Mouse (Mus musculus): ENCODE results near the gene Cttnbp2nl. TPM values are rescaled to one million over a fixed set of nuclear protein-coding genes. Genes with fewer than 3 reads are reported as not detected.

The Cttnbp2nl gene
- polyA plus RNA-seq, 1 experiment from 2014 or later: 29.9 TPM

- Histone ChIP-seq H3K4me1 (peaks cover 11% of the 10 kb centered on the region), H3K36me3 (peaks cover 31% of the 10 kb centered on the region), H3K9me3 (replicated peaks) (no peaks in the 10 kb centered on the region), H3K27me3 (no peaks in the 10 kb centered on the region), H3K4me2 (replicated peaks) (no peak overlapping the region), H3K9ac (no peak overlapping the region), H3K4me3 (replicated peaks) (no peak overlapping the region), H3K27ac (replicated peaks) (no peak overlapping the region)
- no peak; the same call in 1 of the 2 replicates for ATAC-seq (ENCODE audit: insufficient number of reproducible peaks, low FRiP score, low TSS enrichment, low read depth)
- WGBS: 37% methylated on average over 8 of the region's 8 CpGs
These were observed 12.9 kb downstream of the Cttnbp2nl start for GRCm38 (mm10) chr3:105040002-105040401.

GRCm38 (mm10) chr3:105037240-105037770, 15.6 kb downstream of the Cttnbp2nl start:
- H3K4me1 ChIP-seq: peaks cover 11% of the 10 kb centered on the region
- H3K27me3 ChIP-seq: no peaks in the 10 kb centered on the region
- peaks cover 56% of the 10 kb centered on the region for H3K36me3 ChIP-seq
- H3K9ac ChIP-seq: no peak overlapping the region
- no peak overlapping the region for H3K4me2 ChIP-seq (replicated peaks)
- H3K27ac ChIP-seq (replicated peaks): no peak overlapping the region
- no peak overlapping the region for H3K4me3 ChIP-seq (replicated peaks)
- H3K9me3 ChIP-seq (replicated peaks): no peaks in the 10 kb centered on the region
- ATAC-seq (ENCODE audit: insufficient number of reproducible peaks, low FRiP score, low TSS enrichment, low read depth): no peak
- WGBS: 82% methylated on average over 6 of the region's 6 CpGs

GRCm38 (mm10) chr3:105036281-105036847, 16.6 kb downstream of the Cttnbp2nl start:
- no peak for ATAC-seq (ENCODE audit: insufficient number of reproducible peaks, low FRiP score, low TSS enrichment, low read depth)
- no peak overlapping the region for H3K4me3 ChIP-seq (replicated peaks)
- H3K9me3 ChIP-seq (replicated peaks): no peaks in the 10 kb centered on the region
- WGBS: 73% methylated on average over 10 of the region's 10 CpGs
- no peak overlapping the region for H3K4me2 ChIP-seq (replicated peaks)
- H3K36me3 ChIP-seq: peaks cover 65% of the 10 kb centered on the region
- no peak overlapping the region for H3K27ac ChIP-seq (replicated peaks)
- H3K9ac ChIP-seq: no peak overlapping the region
- H3K27me3 ChIP-seq: no peaks in the 10 kb centered on the region
- H3K4me1 ChIP-seq: peaks cover 11% of the 10 kb centered on the region

- H3K36me3 ChIP-seq: peaks cover 6% of the 10 kb centered on the region; the same call in 1 of the 2 replicates
- ATAC-seq (ENCODE audit: insufficient number of reproducible peaks, low FRiP score, low TSS enrichment, low read depth): no peak
- no peak overlapping the region for H3K4me2 ChIP-seq (replicated peaks)
- no peak overlapping the region for H3K9ac ChIP-seq
- H3K27ac ChIP-seq (replicated peaks): 0 out of 2 replicates have a peak overlapping the region, but pooled peaks have one; percentile 8
- no peaks in the 10 kb centered on the region for H3K4me1 ChIP-seq
- H3K27me3 ChIP-seq: no peaks in the 10 kb centered on the region
- H3K9me3 ChIP-seq (replicated peaks): no peaks in the 10 kb centered on the region
- H3K4me3 ChIP-seq (replicated peaks): no peak overlapping the region
- WGBS: 80% methylated on average over 10 of the region's 10 CpGs
These were observed 29.5 kb downstream of the Cttnbp2nl start for GRCm38 (mm10) chr3:105023371-105024005.

GRCm38 (mm10) chr3:105019826-105020692, 32.9 kb downstream of the Cttnbp2nl start:
- H3K36me3 ChIP-seq: 0 out of 2 replicates have a peak, but pooled peaks cover 6% of the 10 kb centered on the region
- no peak overlapping the region for H3K27ac ChIP-seq (replicated peaks)
- no peaks in the 10 kb centered on the region for H3K9me3 ChIP-seq (replicated peaks)
- H3K4me3 ChIP-seq (replicated peaks): no peak overlapping the region
- no peak overlapping the region for H3K4me2 ChIP-seq (replicated peaks)
- H3K9ac ChIP-seq: no peak overlapping the region
- no peak for ATAC-seq (ENCODE audit: insufficient number of reproducible peaks, low FRiP score, low TSS enrichment, low read depth)
- 35% methylated on average over 12 of the region's 12 CpGs for WGBS
- no peaks in the 10 kb centered on the region for H3K4me1 ChIP-seq
- no peaks in the 10 kb centered on the region for H3K27me3 ChIP-seq

- Histone ChIP-seq H3K4me3 (replicated peaks) (no peak overlapping the region), H3K36me3 (0 out of 2 replicates have a peak, but pooled peaks cover 6% of the 10 kb centered on the region), H3K9me3 (replicated peaks) (no peaks in the 10 kb centered on the region), H3K4me1 (no peaks in the 10 kb centered on the region), H3K9ac (no peak overlapping the region), H3K27ac (replicated peaks) (no peak overlapping the region), H3K4me2 (replicated peaks) (no peak overlapping the region), H3K27me3 (no peaks in the 10 kb centered on the region)
- no peak for ATAC-seq (ENCODE audit: insufficient number of reproducible peaks, low FRiP score, low TSS enrichment, low read depth)
- 87% methylated on average over 6 of the region's 6 CpGs for WGBS
These were observed 34.2 kb downstream of the Cttnbp2nl start for GRCm38 (mm10) chr3:105018783-105019105.

- Histone ChIP-seq H3K4me2 (replicated peaks) (no peak overlapping the region), H3K27ac (replicated peaks) (0 out of 2 replicates have a peak overlapping the region, but pooled peaks have one; percentile 8), H3K9ac (no peak overlapping the region), H3K4me1 (no peaks in the 10 kb centered on the region), H3K9me3 (replicated peaks) (no peaks in the 10 kb centered on the region), H3K27me3 (no peaks in the 10 kb centered on the region), H3K36me3 (0 out of 2 replicates have a peak, but pooled peaks cover 6% of the 10 kb centered on the region), H3K4me3 (replicated peaks) (no peak overlapping the region)
- 70% methylated on average over 10 of the region's 10 CpGs for WGBS
- no peak for ATAC-seq (ENCODE audit: insufficient number of reproducible peaks, low FRiP score, low TSS enrichment, low read depth)
These were observed 34.7 kb downstream of the Cttnbp2nl start for GRCm38 (mm10) chr3:105018085-105018782.

GRCm38 (mm10) chr3:105017314-105017713, 35.6 kb downstream of the Cttnbp2nl start:
- H3K9me3 ChIP-seq (replicated peaks): no peaks in the 10 kb centered on the region
- no peak overlapping the region for H3K9ac ChIP-seq

GRCm38 (mm10) chr3:105016204-105016603, 36.7 kb downstream of the Cttnbp2nl start:
- H3K36me3 ChIP-seq: peaks cover 12% of the 10 kb centered on the region; the same call in 1 of the 2 replicates
- no peak for ATAC-seq (ENCODE audit: insufficient number of reproducible peaks, low FRiP score, low TSS enrichment, low read depth)
- H3K4me3 ChIP-seq (replicated peaks): no peak overlapping the region
- no peak overlapping the region for H3K27ac ChIP-seq (replicated peaks)
- H3K27me3 ChIP-seq: no peaks in the 10 kb centered on the region
- no peaks in the 10 kb centered on the region for H3K4me1 ChIP-seq
- H3K9ac ChIP-seq: no peak overlapping the region
- 77% methylated on average over 7 of the region's 7 CpGs for WGBS
- no peak overlapping the region for H3K4me2 ChIP-seq (replicated peaks)
- no peaks in the 10 kb centered on the region for H3K9me3 ChIP-seq (replicated peaks)

More at GRCm38 (mm10) chr3:105017314-105017713, 35.6 kb downstream of the Cttnbp2nl start:
- Histone ChIP-seq H3K27ac (replicated peaks) (no peak overlapping the region), H3K4me1 (no peaks in the 10 kb centered on the region), H3K27me3 (no peaks in the 10 kb centered on the region), H3K36me3 (0 out of 2 replicates have a peak, but pooled peaks cover 6% of the 10 kb centered on the region), H3K4me2 (replicated peaks) (no peak overlapping the region), H3K4me3 (replicated peaks) (no peak overlapping the region)
- WGBS: 83% methylated on average over 8 of the region's 8 CpGs
- no peak for ATAC-seq (ENCODE audit: insufficient number of reproducible peaks, low FRiP score, low TSS enrichment, low read depth)

GRCm38 (mm10) chr3:105014908-105015307, 38.0 kb downstream of the Cttnbp2nl start:
- H3K4me1 ChIP-seq: no peaks in the 10 kb centered on the region
- H3K4me3 ChIP-seq (replicated peaks): no peak overlapping the region
- no peak for ATAC-seq (ENCODE audit: insufficient number of reproducible peaks, low FRiP score, low TSS enrichment, low read depth)
- no peak overlapping the region for H3K9ac ChIP-seq
- H3K36me3 ChIP-seq: peaks cover 22% of the 10 kb centered on the region
- 58% methylated on average over 2 of the region's 2 CpGs for WGBS
- no peaks in the 10 kb centered on the region for H3K9me3 ChIP-seq (replicated peaks)
- H3K27ac ChIP-seq (replicated peaks): no peak overlapping the region
- H3K27me3 ChIP-seq: no peaks in the 10 kb centered on the region
- H3K4me2 ChIP-seq (replicated peaks): no peak overlapping the region

Measured in embryonic facial prominence, embryonic 15.5 days (tissue).